Mouse (Mus musculus): ENCODE results near the gene Snx13. TPM values are rescaled to one million over a fixed set of nuclear protein-coding genes. Genes with fewer than 3 reads are reported as not detected.

Gene Snx13
- polyA plus RNA-seq, 1 experiment from 2014 or later, result 28.8 TPM

GRCm38 (mm10) chr12:35157237-35157636, 110.3 kb downstream of the Snx13 start:
- Histone ChIP-seq H3K4me1 (ENCODE audit: control insufficient read depth, insufficient read depth, low read length) (no peaks in the 10 kb centered on the region), H3K27ac (ENCODE audit: low read length) (no peak overlapping the region), H3K27me3 (ENCODE audit: control insufficient read depth, insufficient read depth, low read depth, low read length) (no peaks in the 10 kb centered on the region), H3K9ac (ENCODE audit: low read depth, low read length) (no peak overlapping the region), H3K4me3 (ENCODE audit: low read depth, low read length) (no peak overlapping the region), H3K4me2 (ENCODE audit: low read length) (no peak overlapping the region), H3K36me3 (ENCODE audit: control insufficient read depth, insufficient read depth, low read length) (no peaks in the 10 kb centered on the region), H3K9me3 (replicated peaks; ENCODE audit: control insufficient read depth, low read length, poor library complexity, severe bottlenecking) (no peaks in the 10 kb centered on the region)
- no peak for ATAC-seq
- 47% methylated on average over 4 of the region's 4 CpGs for WGBS

GRCm38 (mm10) chr12:35161690-35162089, 114.7 kb downstream of the Snx13 start:
- Histone ChIP-seq H3K9ac (ENCODE audit: low read depth, low read length) (no peak overlapping the region), H3K36me3 (ENCODE audit: control insufficient read depth, insufficient read depth, low read length) (no peaks in the 10 kb centered on the region), H3K27me3 (ENCODE audit: control insufficient read depth, insufficient read depth, low read depth, low read length) (no peaks in the 10 kb centered on the region), H3K4me1 (ENCODE audit: control insufficient read depth, insufficient read depth, low read length) (no peaks in the 10 kb centered on the region), H3K27ac (ENCODE audit: low read length) (no peak overlapping the region), H3K9me3 (replicated peaks; ENCODE audit: control insufficient read depth, low read length, poor library complexity, severe bottlenecking) (no peaks in the 10 kb centered on the region), H3K4me3 (ENCODE audit: low read depth, low read length) (no peak overlapping the region), H3K4me2 (ENCODE audit: low read length) (no peak overlapping the region)
- ATAC-seq, result no peak
- WGBS, result 78% methylated on average over 4 of the region's 4 CpGs

- H3K4me3 ChIP-seq (ENCODE audit: low read depth, low read length), result no peak overlapping the region
- no peak overlapping the region for H3K27ac ChIP-seq (ENCODE audit: low read length)
- H3K4me2 ChIP-seq (ENCODE audit: low read length), result no peak overlapping the region
- no peak overlapping the region for H3K9ac ChIP-seq (ENCODE audit: low read depth, low read length)
- no peak for ATAC-seq
- H3K9me3 ChIP-seq (replicated peaks; ENCODE audit: control insufficient read depth, low read length, poor library complexity, severe bottlenecking), result no peaks in the 10 kb centered on the region
- H3K36me3 ChIP-seq (ENCODE audit: control insufficient read depth, insufficient read depth, low read length), result no peaks in the 10 kb centered on the region
- no peaks in the 10 kb centered on the region for H3K27me3 ChIP-seq (ENCODE audit: control insufficient read depth, insufficient read depth, low read depth, low read length)
- H3K4me1 ChIP-seq (ENCODE audit: control insufficient read depth, insufficient read depth, low read length), result no peaks in the 10 kb centered on the region
- WGBS, result 29% methylated on average over 4 of the region's 4 CpGs
Observed at GRCm38 (mm10) chr12:35170275-35170674, 123.3 kb downstream of the Snx13 start.

GRCm38 (mm10) chr12:35175938-35176337, 129.0 kb downstream of the Snx13 start:
- Histone ChIP-seq H3K4me2 (ENCODE audit: low read length) (no peak overlapping the region), H3K27me3 (ENCODE audit: control insufficient read depth, insufficient read depth, low read depth, low read length) (no peaks in the 10 kb centered on the region), H3K36me3 (ENCODE audit: control insufficient read depth, insufficient read depth, low read length) (no peaks in the 10 kb centered on the region), H3K4me1 (ENCODE audit: control insufficient read depth, insufficient read depth, low read length) (no peaks in the 10 kb centered on the region; the same call in 1 of the 2 replicates), H3K9ac (ENCODE audit: low read depth, low read length) (no peak overlapping the region), H3K4me3 (ENCODE audit: low read depth, low read length) (no peak overlapping the region), H3K9me3 (replicated peaks; ENCODE audit: control insufficient read depth, low read length, poor library complexity, severe bottlenecking) (no peaks in the 10 kb centered on the region), H3K27ac (ENCODE audit: low read length) (no peak overlapping the region)
- 38% methylated on average over 8 of the region's 8 CpGs for WGBS
- ATAC-seq, result peak; percentile 48; the same call in 1 of the 2 replicates

GRCm38 (mm10) chr12:35176628-35177027, 129.6 kb downstream of the Snx13 start:
- ATAC-seq, result no peak
- 88% methylated on average over 3 of the region's 3 CpGs for WGBS
- no peaks in the 10 kb centered on the region for H3K36me3 ChIP-seq (ENCODE audit: control insufficient read depth, insufficient read depth, low read length)

GRCm38 (mm10) chr12:35182675-35183074, 135.7 kb downstream of the Snx13 start:
- Histone ChIP-seq H3K4me2 (ENCODE audit: low read length) (no peak overlapping the region), H3K9me3 (replicated peaks; ENCODE audit: control insufficient read depth, low read length, poor library complexity, severe bottlenecking) (no peaks in the 10 kb centered on the region), H3K4me1 (ENCODE audit: control insufficient read depth, insufficient read depth, low read length) (no peaks in the 10 kb centered on the region), H3K9ac (ENCODE audit: low read depth, low read length) (no peak overlapping the region), H3K27me3 (ENCODE audit: control insufficient read depth, insufficient read depth, low read depth, low read length) (no peaks in the 10 kb centered on the region), H3K4me3 (ENCODE audit: low read depth, low read length) (no peak overlapping the region), H3K27ac (ENCODE audit: low read length) (no peak overlapping the region), H3K36me3 (ENCODE audit: control insufficient read depth, insufficient read depth, low read length) (no peaks in the 10 kb centered on the region)
- 15% methylated on average over 3 of the region's 3 CpGs for WGBS
- ATAC-seq, result peak; percentile 95

More at GRCm38 (mm10) chr12:35176628-35177027, 129.6 kb downstream of the Snx13 start:
- Histone ChIP-seq H3K27ac (ENCODE audit: low read length) (no peak overlapping the region), H3K4me2 (ENCODE audit: low read length) (no peak overlapping the region), H3K9me3 (replicated peaks; ENCODE audit: control insufficient read depth, low read length, poor library complexity, severe bottlenecking) (no peaks in the 10 kb centered on the region), H3K27me3 (ENCODE audit: control insufficient read depth, insufficient read depth, low read depth, low read length) (no peaks in the 10 kb centered on the region), H3K9ac (ENCODE audit: low read depth, low read length) (no peak overlapping the region), H3K4me1 (ENCODE audit: control insufficient read depth, insufficient read depth, low read length) (no peaks in the 10 kb centered on the region; the same call in 1 of the 2 replicates), H3K4me3 (ENCODE audit: low read depth, low read length) (no peak overlapping the region)

GRCm38 (mm10) chr12:35184261-35184660, 137.3 kb downstream of the Snx13 start:
- H3K9ac ChIP-seq (ENCODE audit: low read depth, low read length), result no peak overlapping the region
- no peaks in the 10 kb centered on the region for H3K36me3 ChIP-seq (ENCODE audit: control insufficient read depth, insufficient read depth, low read length)
- no peaks in the 10 kb centered on the region for H3K4me1 ChIP-seq (ENCODE audit: control insufficient read depth, insufficient read depth, low read length)
- WGBS, result 73% methylated on average over 5 of the region's 5 CpGs
- H3K4me2 ChIP-seq (ENCODE audit: low read length), result no peak overlapping the region
- H3K27ac ChIP-seq (ENCODE audit: low read length), result no peak overlapping the region
- ATAC-seq, result no peak
- no peaks in the 10 kb centered on the region for H3K9me3 ChIP-seq (replicated peaks; ENCODE audit: control insufficient read depth, low read length, poor library complexity, severe bottlenecking)
- H3K27me3 ChIP-seq (ENCODE audit: control insufficient read depth, insufficient read depth, low read depth, low read length), result no peaks in the 10 kb centered on the region
- H3K4me3 ChIP-seq (ENCODE audit: low read depth, low read length), result no peak overlapping the region

GRCm38 (mm10) chr12:35191698-35192425, 144.9 kb downstream of the Snx13 start:
- Histone ChIP-seq H3K27me3 (ENCODE audit: control insufficient read depth, insufficient read depth, low read depth, low read length) (no peaks in the 10 kb centered on the region), H3K4me2 (ENCODE audit: low read length) (peak overlapping the region; percentile 52), H3K9ac (ENCODE audit: low read depth, low read length) (0 out of 2 replicates have a peak overlapping the region, but pooled peaks have one; percentile 48), H3K4me3 (ENCODE audit: low read depth, low read length) (peak overlapping the region; percentile 21; the same call in 1 of the 2 replicates), H3K27ac (ENCODE audit: low read length) (no peak overlapping the region), H3K4me1 (ENCODE audit: control insufficient read depth, insufficient read depth, low read length) (peaks cover 3% of the 10 kb centered on the region), H3K36me3 (ENCODE audit: control insufficient read depth, insufficient read depth, low read length) (no peaks in the 10 kb centered on the region), H3K9me3 (replicated peaks; ENCODE audit: control insufficient read depth, low read length, poor library complexity, severe bottlenecking) (no peaks in the 10 kb centered on the region)
- peak; percentile 85 for ATAC-seq
- WGBS, result 53% methylated on average over 17 of the region's 17 CpGs

GRCm38 (mm10) chr12:35192426-35192769, 145.4 kb downstream of the Snx13 start:
- Histone ChIP-seq H3K4me1 (ENCODE audit: control insufficient read depth, insufficient read depth, low read length) (peaks cover 3% of the 10 kb centered on the region), H3K27me3 (ENCODE audit: control insufficient read depth, insufficient read depth, low read depth, low read length) (no peaks in the 10 kb centered on the region), H3K27ac (ENCODE audit: low read length) (no peak overlapping the region), H3K4me3 (ENCODE audit: low read depth, low read length) (peak overlapping the region; percentile 21), H3K9ac (ENCODE audit: low read depth, low read length) (0 out of 2 replicates have a peak overlapping the region, but pooled peaks have one; percentile 48), H3K36me3 (ENCODE audit: control insufficient read depth, insufficient read depth, low read length) (no peaks in the 10 kb centered on the region), H3K9me3 (replicated peaks; ENCODE audit: control insufficient read depth, low read length, poor library complexity, severe bottlenecking) (no peaks in the 10 kb centered on the region), H3K4me2 (ENCODE audit: low read length) (peak overlapping the region; percentile 52)
- 16% methylated on average over 2 of the region's 2 CpGs for WGBS
- peak; percentile 79 for ATAC-seq
